Mouse (Mus musculus) WW6 (cell line): ENCODE measurements around the gene Psmg1.

Source experiments
- DNase-seq: peaks from one replicate; pipeline ENCODE4 v3.0.0-alpha.2; 2013; ENCODE audit warnings: low read depth, low spot score

Gene Psmg1

GRCm38 (mm10) chr16:95958080-95958479 is 32.7 kb downstream of the Psmg1 start:
- no peak for DNase-seq

GRCm38 (mm10) chr16:95956618-95957017 is 34.1 kb downstream of the Psmg1 start:
- no peak for DNase-seq

GRCm38 (mm10) chr16:95955716-95956346 is 34.9 kb downstream of the Psmg1 start:
- DNase-seq = no peak

- DNase-seq = no peak
These were observed 36.4 kb downstream of the Psmg1 start for GRCm38 (mm10) chr16:95954341-95954740.

GRCm38 (mm10) chr16:95953159-95953650 is 37.6 kb downstream of the Psmg1 start:
- no peak for DNase-seq

GRCm38 (mm10) chr16:95951471-95951870 is 39.3 kb downstream of the Psmg1 start:
- DNase-seq = no peak

- DNase-seq = no peak
These were observed 45.1 kb downstream of the Psmg1 start for GRCm38 (mm10) chr16:95945389-95946311.

- no peak for DNase-seq
These were observed 47.6 kb downstream of the Psmg1 start for GRCm38 (mm10) chr16:95943186-95943585.

GRCm38 (mm10) chr16:95941575-95941974 is 49.2 kb downstream of the Psmg1 start:
- DNase-seq = no peak

GRCm38 (mm10) chr16:95935495-95935961 is 55.2 kb downstream of the Psmg1 start:
- DNase-seq = no peak

GRCm38 (mm10) chr16:95932860-95933259 is 57.9 kb downstream of the Psmg1 start:
- DNase-seq = no peak

GRCm38 (mm10) chr16:95931509-95931908 is 59.3 kb downstream of the Psmg1 start:
- no peak for DNase-seq
